Mouse (Mus musculus) ES-E14 (cell line): ENCODE data around the gene A930033H14Rik.

Source experiments
- CHD2 ChIP-seq: IDR thresholded peaks from 2 replicates; pipeline ENCODE4 v1.6.1; 2014; ENCODE audit warnings: mild to moderate bottlenecking, low read depth, low read length, inconsistent platforms
- HCFC1 ChIP-seq: IDR thresholded peaks from 2 replicates; pipeline ENCODE4 v1.6.1; 2012; ENCODE audit warnings: low read length, inconsistent platforms, borderline replicate concordance; ENCODE audit not compliant: insufficient read depth
- ZC3H11A ChIP-seq: IDR thresholded peaks from 2 replicates; pipeline ENCODE4 v1.6.1; 2012; ENCODE audit warnings: low read depth, mild to moderate bottlenecking, inconsistent platforms, low read length, borderline replicate concordance
- ZNF384 ChIP-seq: IDR thresholded peaks from 2 replicates; pipeline ENCODE4 v1.6.1; 2012; ENCODE audit warnings: low read depth, low read length, inconsistent platforms

DNA sequence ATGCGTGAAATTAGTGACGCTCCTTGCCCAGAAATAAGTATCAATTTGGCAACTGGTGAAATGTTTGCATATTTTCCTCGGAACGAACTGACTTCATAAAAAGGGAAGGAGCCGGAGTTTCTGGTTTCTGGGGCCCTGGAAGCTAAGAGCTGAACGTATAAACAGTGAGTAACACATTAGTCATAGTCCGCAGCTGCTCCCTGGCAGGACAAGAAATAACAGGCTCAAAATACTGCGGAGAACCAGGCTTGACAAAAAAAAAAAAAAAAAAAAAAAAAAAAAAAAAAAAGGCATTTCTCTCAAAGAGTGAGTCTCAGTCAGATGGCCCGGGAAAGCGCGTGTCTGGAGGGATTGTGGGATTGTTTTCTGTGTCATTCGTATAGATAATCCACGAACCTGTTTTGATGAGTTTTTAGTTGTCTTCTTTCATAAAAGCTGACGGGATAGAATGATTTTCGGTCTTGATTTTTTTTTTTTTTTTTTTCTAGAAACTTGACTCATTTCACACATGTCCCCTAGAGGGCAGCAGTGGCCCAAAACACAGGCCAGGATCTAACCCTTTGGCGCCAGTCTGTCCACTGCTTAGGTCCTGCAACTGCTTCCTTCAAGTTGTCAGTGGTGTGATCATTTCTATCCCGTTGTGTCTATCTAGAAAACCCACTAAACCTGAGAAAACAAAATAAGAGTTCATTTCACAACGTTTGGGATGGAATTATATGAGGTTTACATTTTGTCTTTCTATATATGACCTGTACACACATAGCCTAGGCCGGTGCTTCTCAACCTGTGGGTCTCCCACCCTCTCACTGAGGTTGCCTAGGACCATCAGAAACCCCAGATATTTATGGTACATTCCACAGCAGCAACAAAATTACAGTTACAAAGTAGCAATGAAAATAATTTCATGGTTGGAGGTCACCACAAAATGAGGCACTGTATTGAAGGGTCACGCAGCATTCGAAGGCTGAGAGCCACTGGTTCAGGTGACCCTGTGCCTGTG lies 26.7 kb downstream of the A930033H14Rik start:
- TF ChIP-seq ZNF384 (peak; percentile 98), CHD2 (no peak), HCFC1 (no peak), ZC3H11A (no peak)
